Mouse (Mus musculus) hindbrain, embryonic 10.5 days (tissue): ENCODE data around the gene Ankrd37. TPM values are rescaled to one million over a fixed set of nuclear protein-coding genes. Genes with fewer than 3 reads are reported as not detected.
A peak's percentile ranks its signal among the peaks of the same experiment; 100 is the strongest.

Source experiments
- DNase-seq: peaks from one replicate; pipeline ENCODE4 v3.0.0-alpha.2; 2017; ENCODE audit warnings: low spot score
- H3K27ac ChIP-seq: fragments of 300-500 bp; sonication (generic); 2 replicates; pipeline ENCODE4 v1.5.1; 2016; ENCODE audit warnings: mild to moderate bottlenecking, moderate library complexity
- H3K27me3 ChIP-seq: fragments of 300-500 bp; sonication (generic); 2 replicates; pipeline ENCODE4 v1.6.1; 2016; ENCODE audit warnings: mild to moderate bottlenecking; ENCODE audit not compliant: poor library complexity, insufficient read depth, severe bottlenecking
- H3K36me3 ChIP-seq: fragments of 300-500 bp; sonication (generic); 2 replicates; pipeline ENCODE4 v1.6.1; 2016; ENCODE audit warnings: mild to moderate bottlenecking, moderate library complexity
- H3K4me1 ChIP-seq: fragments of 300-500 bp; sonication (generic); replicated peaks from 2 replicates; pipeline ENCODE4 v1.6.1; 2016; ENCODE audit warnings: mild to moderate bottlenecking
- H3K4me3 ChIP-seq: fragments of 300-500 bp; sonication (generic); 2 replicates; pipeline ENCODE4 v1.5.1; 2016; ENCODE audit warnings: mild to moderate bottlenecking, moderate library complexity
- H3K9me3 ChIP-seq: fragments of 300-500 bp; sonication (generic); 2 replicates; pipeline ENCODE4 v1.6.1; 2016; ENCODE audit warnings: mild to moderate bottlenecking, moderate library complexity
- WGBS: fragments of 180-500 bp; shearing (Covaris S2); methylation state at CpG from one replicate; pipeline ENCODE4 v1.1.7; 2016; 5-methylcytosine and 5-hydroxymethylcytosine counted together
- polyA plus RNA-seq: library from polyadenylated mRNA; unstranded; fragments of >200 nt; fragmentation: Nextera tagmentation; extraction: Ambion mirVana; gene quantifications from 2 replicates; pipeline ENCODE4 v1.2.1, GENCODE M21; 2016

Ankrd37 gene
- polyA plus RNA-seq, result 18.6 and 19.0 TPM in 2 replicates

- Histone ChIP-seq H3K27ac (no peak within 1 kb of the TSS), H3K27me3 (no peaks in the 10 kb centered on the region), H3K9me3 (no peaks in the 10 kb centered on the region), H3K4me1 (peaks cover 4% of the 10 kb centered on the region), H3K4me3 (no peak within 1 kb of the TSS), H3K36me3 (no peaks in the 10 kb centered on the region)
- 77% methylated on average over 4 of the region's 4 CpGs for WGBS
- no peak for DNase-seq
These were observed at the start of gene Ankrd37 for GRCm38 (mm10) chr8:46005596-46005995. Ankrd37 (minus strand) TSS chr8:46005707.

GRCm38 (mm10) chr8:46040260-46040659 is 34.8 kb upstream of the Ankrd37 start:
- peaks cover 22% of the 10 kb centered on the region for H3K36me3 ChIP-seq
- DNase-seq, result no peak
- WGBS, result 81% methylated on average over 13 of the region's 13 CpGs

GRCm38 (mm10) chr8:46039666-46040065 is 34.2 kb upstream of the Ankrd37 start:
- 91% methylated on average over 1 of the region's 1 CpGs for WGBS
- peaks cover 25% of the 10 kb centered on the region for H3K36me3 ChIP-seq
- no peak overlapping the region for H3K27ac ChIP-seq
- DNase-seq, result no peak
- no peaks in the 10 kb centered on the region for H3K9me3 ChIP-seq
- H3K4me1 ChIP-seq, result no peaks in the 10 kb centered on the region
- H3K4me3 ChIP-seq, result no peak overlapping the region
- H3K27me3 ChIP-seq, result no peaks in the 10 kb centered on the region

More at GRCm38 (mm10) chr8:46040260-46040659, 34.8 kb upstream of the Ankrd37 start:
- Histone ChIP-seq H3K4me1 (no peaks in the 10 kb centered on the region), H3K4me3 (no peak overlapping the region), H3K27ac (no peak overlapping the region), H3K27me3 (no peaks in the 10 kb centered on the region), H3K9me3 (no peaks in the 10 kb centered on the region)

- WGBS, result 69% methylated on average over 11 of the region's 11 CpGs
These were observed 30.7 kb upstream of the Ankrd37 start for GRCm38 (mm10) chr8:46036217-46036616.

DNA sequence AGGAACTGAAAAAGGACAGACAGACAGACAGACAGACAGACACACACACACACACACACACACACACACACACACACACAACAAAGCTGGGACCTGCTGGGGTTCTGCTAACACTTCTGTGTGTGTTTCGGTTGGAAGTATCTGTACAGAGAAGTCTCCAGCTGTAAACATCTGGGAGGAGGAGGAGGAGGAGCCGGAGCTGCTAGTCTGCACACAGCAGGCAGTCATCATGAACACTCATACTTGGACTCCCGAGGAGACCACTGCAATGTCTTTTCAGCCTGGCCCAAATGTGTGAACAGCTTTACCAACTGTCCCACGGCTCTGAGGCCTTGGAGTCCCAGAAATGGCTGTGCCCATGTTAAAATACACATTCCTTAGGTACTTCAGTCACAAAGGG is 18.9 kb upstream of the Ankrd37 start:
- H3K27ac ChIP-seq, result no peak overlapping the region
- no peaks in the 10 kb centered on the region for H3K27me3 ChIP-seq
- no peak overlapping the region for H3K4me3 ChIP-seq
- 52% methylated on average over 4 of the region's 4 CpGs for WGBS
- no peaks in the 10 kb centered on the region for H3K4me1 ChIP-seq
- no peak for DNase-seq
- H3K9me3 ChIP-seq, result no peaks in the 10 kb centered on the region
- no peaks in the 10 kb centered on the region for H3K36me3 ChIP-seq

More at GRCm38 (mm10) chr8:46036217-46036616, 30.7 kb upstream of the Ankrd37 start:
- no peaks in the 10 kb centered on the region for H3K27me3 ChIP-seq
- H3K9me3 ChIP-seq, result no peaks in the 10 kb centered on the region
- H3K4me3 ChIP-seq, result no peak overlapping the region
- H3K27ac ChIP-seq, result no peak overlapping the region
- DNase-seq, result no peak
- no peaks in the 10 kb centered on the region for H3K4me1 ChIP-seq
- H3K36me3 ChIP-seq, result peaks cover 14% of the 10 kb centered on the region

DNA sequence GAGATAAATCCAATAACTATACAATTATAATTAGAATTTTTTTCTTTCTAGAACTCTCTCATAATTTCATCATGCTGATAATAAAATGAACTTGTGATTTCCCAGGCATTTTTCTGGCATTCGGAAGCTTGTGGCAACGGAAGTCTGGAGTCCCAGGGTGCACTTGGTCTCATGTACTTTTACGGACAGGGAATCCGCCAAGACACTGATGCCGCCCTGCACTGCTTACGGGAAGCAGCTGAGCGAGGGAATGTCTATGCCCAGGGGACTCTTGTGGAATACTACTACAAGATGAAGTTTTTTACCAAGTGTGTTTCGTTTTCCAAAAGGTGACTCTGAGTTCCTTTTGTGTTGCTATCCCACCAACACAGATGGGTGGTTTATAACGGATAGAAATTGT is 17.3 kb upstream of the Ankrd37 start:
- Histone ChIP-seq H3K27ac (no peak overlapping the region), H3K4me1 (no peaks in the 10 kb centered on the region), H3K36me3 (no peaks in the 10 kb centered on the region), H3K9me3 (no peaks in the 10 kb centered on the region), H3K4me3 (no peak overlapping the region), H3K27me3 (no peaks in the 10 kb centered on the region)
- no peak for DNase-seq
- WGBS, result 93% methylated on average over 9 of the region's 9 CpGs

GRCm38 (mm10) chr8:46022203-46022602 is 16.7 kb upstream of the Ankrd37 start:
- H3K4me3 ChIP-seq, result no peak overlapping the region
- H3K27ac ChIP-seq, result no peak overlapping the region
- H3K27me3 ChIP-seq, result no peaks in the 10 kb centered on the region
- H3K36me3 ChIP-seq, result no peaks in the 10 kb centered on the region
- H3K9me3 ChIP-seq, result no peaks in the 10 kb centered on the region
- no peak for DNase-seq
- WGBS, result 89% methylated on average over 9 of the region's 9 CpGs
- no peaks in the 10 kb centered on the region for H3K4me1 ChIP-seq

GRCm38 (mm10) chr8:46010746-46011680 is 5.5 kb upstream of the Ankrd37 start:
- 24% methylated on average over 17 of the region's 17 CpGs for WGBS
- no peaks in the 10 kb centered on the region for H3K9me3 ChIP-seq
- H3K27me3 ChIP-seq, result no peaks in the 10 kb centered on the region
- H3K36me3 ChIP-seq, result no peaks in the 10 kb centered on the region
- H3K4me3 ChIP-seq, result peak overlapping the region; percentile 29
- H3K4me1 ChIP-seq, result peaks cover 13% of the 10 kb centered on the region
- peak; percentile 27 for DNase-seq
- 0 out of 2 replicates have a peak overlapping the region, but pooled peaks have one; percentile 4 for H3K27ac ChIP-seq

DNA sequence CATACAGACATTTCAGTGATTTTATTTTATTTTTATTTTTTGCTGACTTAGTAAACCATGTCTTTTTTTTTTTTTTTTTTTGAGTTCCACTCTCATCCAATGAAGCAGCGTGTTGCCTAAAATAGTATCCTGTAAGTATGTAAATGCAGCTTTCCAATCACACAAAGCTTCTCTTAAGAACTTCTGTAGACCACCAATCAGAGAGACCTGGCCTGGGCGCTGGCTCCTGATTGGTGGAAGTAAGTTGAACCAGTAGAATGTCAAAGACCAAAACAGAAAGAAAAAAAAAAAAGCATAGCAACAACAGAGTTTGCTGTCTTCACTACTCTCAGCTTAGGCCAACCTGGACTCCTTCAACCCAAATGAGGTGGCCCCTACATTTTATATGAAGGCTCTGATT is 4.8 kb upstream of the Ankrd37 start:
- Histone ChIP-seq H3K27ac (0 out of 2 replicates have a peak overlapping the region, but pooled peaks have one; percentile 4), H3K4me3 (peak overlapping the region; percentile 29), H3K9me3 (no peaks in the 10 kb centered on the region), H3K27me3 (no peaks in the 10 kb centered on the region), H3K4me1 (peaks cover 13% of the 10 kb centered on the region), H3K36me3 (no peaks in the 10 kb centered on the region)
- WGBS, result 57% methylated on average over 2 of the region's 2 CpGs
- no peak for DNase-seq

DNA sequence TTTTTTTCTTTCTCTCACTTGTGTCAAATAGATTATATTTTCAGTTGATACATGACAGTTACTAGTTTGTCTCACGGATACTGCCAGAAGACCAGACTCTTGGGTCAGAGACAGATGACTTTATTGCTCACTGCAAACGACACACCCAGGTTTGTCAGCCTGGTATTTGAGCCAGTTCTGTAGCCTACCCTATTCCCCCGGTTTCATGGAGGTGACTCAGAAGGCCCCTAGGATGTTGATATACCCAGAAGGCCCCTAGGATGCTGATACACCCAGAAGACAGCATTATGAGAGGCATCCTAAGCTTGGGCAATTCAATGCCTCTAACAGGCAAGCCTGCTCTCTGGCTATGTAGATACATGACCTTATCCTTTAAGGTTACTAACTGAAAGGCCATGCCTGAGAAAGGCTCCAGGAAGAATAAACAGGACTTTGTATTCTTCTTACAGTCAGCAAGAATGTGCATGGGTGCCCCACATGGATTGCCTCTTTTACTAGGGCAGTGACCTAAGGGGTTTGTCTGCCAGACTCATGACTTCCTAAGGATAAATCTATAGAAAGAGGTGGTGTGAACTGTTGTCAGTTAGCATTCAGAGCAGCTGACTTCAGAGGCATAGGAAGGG is 1.7 kb upstream of the Ankrd37 start:
- no peak for DNase-seq
- no peaks in the 10 kb centered on the region for H3K36me3 ChIP-seq
- 82% methylated on average over 3 of the region's 3 CpGs for WGBS
- no peaks in the 10 kb centered on the region for H3K27me3 ChIP-seq
- H3K9me3 ChIP-seq, result no peaks in the 10 kb centered on the region
- H3K27ac ChIP-seq, result no peak overlapping the region
- peaks cover 13% of the 10 kb centered on the region for H3K4me1 ChIP-seq
- H3K4me3 ChIP-seq, result no peak overlapping the region

- Histone ChIP-seq H3K36me3 (peaks cover 26% of the 10 kb centered on the region), H3K4me3 (peak overlapping the region; percentile 63), H3K9me3 (no peaks in the 10 kb centered on the region), H3K27me3 (no peaks in the 10 kb centered on the region), H3K4me1 (peaks cover 25% of the 10 kb centered on the region), H3K27ac (peak overlapping the region; percentile 99)
- 7% methylated on average over 55 of the region's 55 CpGs for WGBS
- DNase-seq, result peak; percentile 99
These were observed 5.5 kb downstream of the Ankrd37 start for GRCm38 (mm10) chr8:45999784-46000705.

DNA sequence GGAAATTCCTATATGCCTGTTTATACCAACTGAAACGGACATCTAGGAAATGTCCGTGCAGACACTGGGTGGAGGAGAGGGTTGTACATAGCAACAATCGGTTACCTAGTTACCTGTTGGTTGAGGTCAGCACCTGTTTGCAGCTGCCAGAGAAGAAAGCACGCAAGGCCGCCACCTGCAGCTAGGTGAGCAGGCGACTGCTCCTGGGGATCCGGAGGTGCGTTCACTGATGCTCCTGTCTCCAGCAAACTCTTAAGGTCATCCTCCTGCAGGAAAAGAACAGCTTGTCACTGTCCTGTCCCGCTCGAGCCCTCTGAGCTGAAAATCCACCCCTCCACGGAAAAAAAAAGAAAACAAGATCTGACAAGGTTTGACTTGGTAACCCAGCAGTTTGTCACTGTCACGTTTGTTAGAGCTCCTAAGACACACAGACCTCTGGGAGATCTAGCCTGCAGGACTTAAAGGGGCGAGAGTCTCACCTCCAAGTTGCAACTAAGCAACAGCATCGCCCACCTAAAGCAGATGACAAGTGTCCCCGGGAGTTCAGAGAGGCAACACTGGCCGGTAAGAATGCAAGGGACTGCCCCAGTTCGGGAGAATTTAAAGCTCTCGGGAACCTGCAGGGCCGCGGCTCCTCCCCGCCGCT is 6.2 kb downstream of the Ankrd37 start, which contains the start of gene Lrp2bp:
Gene Lrp2bp (plus strand): TSS at position 166 of the 646 bp plus-strand sequence.
- Histone ChIP-seq H3K4me1 (peaks cover 25% of the 10 kb centered on the region), H3K9me3 (no peaks in the 10 kb centered on the region), H3K27me3 (no peaks in the 10 kb centered on the region), H3K4me3 (peak within 1 kb of the TSS; percentile 63), H3K27ac (peak within 1 kb of the TSS; percentile 99), H3K36me3 (peaks cover 26% of the 10 kb centered on the region)
- WGBS, result 3% methylated on average over 22 of the region's 22 CpGs
- peak; percentile 27 for DNase-seq
